ENCODE assay signal across 8 mouse cellular contexts in the genomic region with DNA sequence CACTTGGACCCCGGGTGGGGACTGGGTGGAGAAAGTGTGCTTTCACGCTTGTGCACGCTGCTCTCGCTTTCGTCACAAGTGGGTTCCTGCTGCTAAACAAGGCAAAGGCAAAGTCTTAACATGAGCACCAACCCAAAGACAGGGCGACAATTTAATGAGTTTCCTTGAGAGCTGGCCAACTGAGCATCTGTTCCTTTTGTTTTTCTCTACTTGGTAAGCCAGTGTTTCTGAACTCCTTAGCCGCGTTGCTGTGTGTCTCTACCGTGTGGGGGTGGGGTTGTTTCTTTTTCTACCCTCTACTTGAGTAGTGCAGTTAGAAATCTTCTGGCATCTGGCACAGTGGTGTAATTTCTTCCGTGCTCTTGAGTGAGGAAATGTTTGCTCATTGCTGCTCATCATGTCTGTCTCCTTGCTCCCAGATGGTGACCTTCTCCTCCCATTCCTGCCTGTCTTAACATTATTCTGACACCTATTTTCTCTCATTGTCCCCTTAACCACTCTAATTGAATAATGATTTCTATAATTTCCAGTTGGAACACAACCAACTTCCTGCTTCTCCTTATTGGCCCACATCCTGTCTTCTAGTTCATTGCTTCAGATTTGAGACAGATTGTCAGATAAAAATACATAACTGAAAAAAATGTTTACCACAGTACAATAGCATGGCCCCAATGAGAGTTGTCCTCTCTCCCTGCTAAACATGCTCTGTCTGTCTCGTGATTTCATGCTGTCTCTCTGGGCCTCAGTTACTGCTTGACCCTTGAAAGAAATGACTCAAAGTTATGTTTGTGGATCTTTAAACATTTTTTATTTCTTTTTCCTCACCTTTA.
DNase-seq lines count a peak whose midpoint lies in the region; ATAC-seq and TF ChIP-seq lines count a peak whose summit lies in the region.

No protein-coding gene starts in this region.

- no peak for TF ChIP-seq CTCF in CH12.LX (conservative IDR thresholded peaks at IDR 0.05 in 1 of 2, IDR thresholded peaks at IDR 0.05 in 1 of 2; ENCODE audit: low read depth in 2 of 2, low read length in 2 of 2)
- TF ChIP-seq CTCF in brain, embryonic 14.5 days (IDR thresholded peaks at IDR 0.05; ENCODE audit: borderline replicate concordance, extremely low read depth, insufficient read depth, insufficient read length) = no peak
- TF ChIP-seq CTCF in thymus, adult 2 months (IDR thresholded peaks at IDR 0.05; ENCODE audit: borderline replicate concordance, control insufficient read depth, extremely low read depth, insufficient read depth, low read length, poor library complexity) = no peak

- no peaks in the 10 kb centered on the region for H3K9me3 ChIP-seq in CH12.LX (replicated peaks; ENCODE audit: low read length)
- no peaks in the 10 kb centered on the region for H3K9me3 ChIP-seq in limb, embryonic 14.5 days (ENCODE audit: control insufficient read depth, low read length)

- no peak for TF ChIP-seq RAD21 in CH12.LX (IDR thresholded peaks at IDR 0.05; ENCODE audit: low read depth, low read length)

- ATAC-seq in limb, embryonic 14.5 days (ENCODE audit: low FRiP score, low read depth) = no peak

- H3K4me3 ChIP-seq in CH12.LX (replicated peaks in 1 of 3; ENCODE audit: low read depth in 2 of 3, low read length in 2 of 3, poor library complexity in 1 of 3) = no peak overlapping the region
- H3K4me3 ChIP-seq in limb, embryonic 14.5 days (replicated peaks; ENCODE audit: low read length) = no peak overlapping the region
- peak overlapping the region; percentile 37 for H3K4me3 ChIP-seq in thymus, adult 2 months (ENCODE audit: control insufficient read depth, insufficient read depth, low read length)

- H3K4me1 ChIP-seq in CH12.LX (ENCODE audit: control insufficient read depth in 1 of 2, insufficient read depth in 2 of 2) = peaks cover 0 to 18% of the 10 kb centered on the region in 2 experiments; a peak in 2 of 4 replicates
- H3K4me1 ChIP-seq in limb, embryonic 14.5 days (ENCODE audit: control insufficient read depth, insufficient read depth, low read length) = peaks cover 25% of the 10 kb centered on the region
- H3K4me1 ChIP-seq in thymus, adult 2 months (replicated peaks; ENCODE audit: control insufficient read depth, insufficient read depth, low read length) = peaks cover 16% of the 10 kb centered on the region

- in situ Hi-C loops in CH12.LX (cut with MboI; ENCODE audit: low pct_ligation_motif_present, low pct_unique_long_range_greater_than_20kb, low sequenced_read_pairs) = no loop called here

- peak; percentile 25 for DNase-seq in kidney, postnatal 10 days
- DNase-seq in kidney, adult 11 months = no peak
- DNase-seq in CH12.LX (ENCODE audit: extremely low read depth) = peak; percentile 22
- peak; percentile 93 for DNase-seq in brain, embryonic 14.5 days (ENCODE audit: low read depth)
- peak; percentile 23 for DNase-seq in limb, embryonic 14.5 days (ENCODE audit: low spot score)
- DNase-seq in thymus, adult 2 months = peak; percentile 41
- no peak for DNase-seq in kidney, adult 8-10 months
- no peak for DNase-seq in adrenal gland, adult 8-10 months

- H3K9ac ChIP-seq in CH12.LX (ENCODE audit: insufficient read depth, low read depth) = no peak overlapping the region
- no peak overlapping the region for H3K9ac ChIP-seq in limb, embryonic 14.5 days (ENCODE audit: low read depth, low read length, severe bottlenecking)

- no peaks in the 10 kb centered on the region for H3K79me2 ChIP-seq in CH12.LX (replicated peaks; ENCODE audit: control insufficient read depth, extremely low read depth, insufficient read depth, poor library complexity, severe bottlenecking)

- no peak overlapping the region for H3K27ac ChIP-seq in CH12.LX (ENCODE audit: insufficient read depth, low read depth)
- no peak overlapping the region for H3K27ac ChIP-seq in limb, embryonic 14.5 days (replicated peaks; ENCODE audit: low read depth, low read length)
- peak overlapping the region; percentile 86 for H3K27ac ChIP-seq in thymus, adult 2 months (ENCODE audit: control insufficient read depth, insufficient read depth, low read length)

- no peak overlapping the region for H3K4me2 ChIP-seq in CH12.LX (ENCODE audit: insufficient read depth, low read depth, poor library complexity, severe bottlenecking)
- no peak overlapping the region for H3K4me2 ChIP-seq in limb, embryonic 14.5 days (replicated peaks; ENCODE audit: low read depth, low read length, severe bottlenecking)

- peaks cover 0 to 12% of the 10 kb centered on the region in 2 experiments for H3K36me3 ChIP-seq in CH12.LX (replicated peaks in 1 of 2; ENCODE audit: control insufficient read depth in 1 of 2, insufficient read depth in 1 of 2, low read length in 1 of 2)
- 0 out of 2 replicates have a peak, but pooled peaks cover 3% of the 10 kb centered on the region for H3K36me3 ChIP-seq in limb, embryonic 14.5 days (ENCODE audit: control insufficient read depth, insufficient read depth, low read length)
- H3K36me3 ChIP-seq in thymus, adult 2 months (ENCODE audit: control insufficient read depth, insufficient read depth, low read length) = no peaks in the 10 kb centered on the region

- dilution Hi-C loops in CH12.LX (cut with MboI; ENCODE audit: extremely low pct_ligation_motif_present, extremely low pct_unique_long_range_greater_than_20kb, low sequenced_read_pairs) = no loop called here

- TF ChIP-seq EP300 in CH12.LX (IDR thresholded peaks at IDR 0.05; ENCODE audit: low read length) = no peak

- TF ChIP-seq POLR2A in CH12.LX (IDR thresholded peaks at IDR 0.05; ENCODE audit: low read depth, low read length) = no peak
- TF ChIP-seq POLR2A in brain, embryonic 14.5 days (IDR thresholded peaks at IDR 0.05; ENCODE audit: borderline replicate concordance, extremely low read depth, insufficient read depth, insufficient read length, poor library complexity, severe bottlenecking) = no peak
- no peak for TF ChIP-seq POLR2A in limb, embryonic 14.5 days (IDR thresholded peaks at IDR 0.05; ENCODE audit: borderline replicate concordance, extremely low read depth, insufficient read depth, insufficient read length)
- no peak for TF ChIP-seq POLR2A in thymus, adult 2 months (IDR thresholded peaks at IDR 0.05; ENCODE audit: control insufficient read depth, extremely low read depth, insufficient read depth, low read length, poor library complexity)

- H3K27me3 ChIP-seq in CH12.LX (replicated peaks) = no peaks in the 10 kb centered on the region
- H3K27me3 ChIP-seq in limb, embryonic 14.5 days (ENCODE audit: control insufficient read depth, insufficient read depth, low read length) = no peaks in the 10 kb centered on the region
- H3K27me3 ChIP-seq in thymus, adult 2 months (ENCODE audit: control insufficient read depth, insufficient read depth, low read length) = no peaks in the 10 kb centered on the region

- 44% methylated on average over 11 of the region's 11 CpGs for WGBS in limb, embryonic 14.5 days
- WGBS in thymus, adult 2 months = 5% methylated on average over 11 of the region's 11 CpGs

TF ChIP-seq in CH12.LX, 34 proteins besides CTCF, POLR2A, EP300 and RAD21:
- TF ChIP-seq HCFC1 (IDR thresholded peaks at IDR 0.05; ENCODE audit: low read depth, low read length) (no peak), RCOR1 (conservative IDR thresholded peaks at IDR 0.05; ENCODE audit: low read depth, low read length) (no peak), ELF1 (IDR thresholded peaks at IDR 0.05; ENCODE audit: low read depth, low read length) (no peak), KAT2A (IDR thresholded peaks at IDR 0.05; ENCODE audit: insufficient replicate concordance, low read length) (no peak), SIN3A (IDR thresholded peaks at IDR 0.05; ENCODE audit: low read length) (no peak), MAZ (IDR thresholded peaks at IDR 0.05; ENCODE audit: low read depth, low read length) (no peak), BHLHE40 (IDR thresholded peaks at IDR 0.05; ENCODE audit: low read depth, low read length) (no peak), ZC3H11A (IDR thresholded peaks at IDR 0.05; ENCODE audit: low read depth, low read length) (no peak), IRF4 (IDR thresholded peaks at IDR 0.05; ENCODE audit: low read depth, low read length) (no peak), ZKSCAN1 (IDR thresholded peaks at IDR 0.05; ENCODE audit: borderline replicate concordance, low read depth, low read length) (no peak), E2F4 (IDR thresholded peaks at IDR 0.05; ENCODE audit: insufficient replicate concordance, low read depth, low read length) (no peak), MYC (IDR thresholded peaks at IDR 0.05; ENCODE audit: low read depth, low read length) (no peak), PAX5 (IDR thresholded peaks at IDR 0.05; ENCODE audit: low read length) (no peak), UBTF (IDR thresholded peaks at IDR 0.05; ENCODE audit: low read depth, low read length) (no peak), CHD1 (IDR thresholded peaks at IDR 0.05; ENCODE audit: low read depth, low read length) (no peak), GABPA (IDR thresholded peaks at IDR 0.05; ENCODE audit: insufficient replicate concordance, low read depth, low read length) (no peak)

Comparison
In these comparisons a context has a peak if more than half of its experiments do, and no peak if none do; other contexts are left out.
1. DNase-seq: peak in kidney, postnatal 10 days (single experiment), CH12.LX (single experiment), brain, embryonic 14.5 days (single experiment), limb, embryonic 14.5 days (single experiment) and thymus, adult 2 months (single experiment); none in kidney, adult 11 months (single experiment), kidney, adult 8-10 months (0 of 2) and adrenal gland, adult 8-10 months (single experiment).